Mouse (Mus musculus) midbrain, embryonic 11.5 days (tissue): Measurements from ENCODE around the gene Cbln4. TPM values are rescaled to one million over a fixed set of nuclear protein-coding genes. Genes with fewer than 3 reads are reported as not detected.
A peak's percentile ranks its signal among the peaks of the same experiment; 100 is the strongest.

Experiments used
- ATAC-seq: fragments of 200-750 bp; cut with Nextera tagmentation; 2 replicates; pipeline ENCODE4 v1.8.0; 2017; ENCODE audit warnings: moderate TSS enrichment, moderate library complexity; ENCODE audit not compliant: low FRiP score
- DNase-seq: peaks from one replicate; pipeline ENCODE4 v3.0.0; 2015; ENCODE audit warnings: low spot score; ENCODE audit errors: missing footprints
- H3K27ac ChIP-seq: fragments of 300-500 bp; sonication (generic); 2 replicates; pipeline ENCODE4 v1.5.1; 2014; ENCODE audit warnings: low read depth, low read length
- H3K27me3 ChIP-seq: fragments of 300-500 bp; sonication (generic); 2 replicates; pipeline ENCODE4 v1.6.1; 2014; ENCODE audit warnings: mild to moderate bottlenecking, low read length, moderate library complexity, mixed read lengths; ENCODE audit not compliant: control insufficient read depth, insufficient read depth
- H3K36me3 ChIP-seq: fragments of 300-500 bp; sonication (generic); 2 replicates; pipeline ENCODE4 v1.6.1; 2014; ENCODE audit warnings: mild to moderate bottlenecking, low read length, moderate library complexity, mixed read lengths; ENCODE audit not compliant: control insufficient read depth, insufficient read depth
- H3K4me1 ChIP-seq: fragments of 300-500 bp; sonication (generic); 2 replicates; pipeline ENCODE4 v1.6.1; 2014; ENCODE audit warnings: low read length; ENCODE audit not compliant: control insufficient read depth, insufficient read depth
- H3K4me2 ChIP-seq: fragments of 300-500 bp; sonication (generic); 2 replicates; pipeline ENCODE4 v1.6.1; 2014; ENCODE audit warnings: mild to moderate bottlenecking, moderate library complexity
- H3K4me3 ChIP-seq: fragments of 300-500 bp; sonication (generic); 2 replicates; pipeline ENCODE4 v1.5.1; 2014; ENCODE audit warnings: low read depth, low read length
- H3K9ac ChIP-seq: fragments of 300-500 bp; sonication (generic); 2 replicates; pipeline ENCODE4 v1.6.1; 2014; ENCODE audit warnings: low read length
- H3K9me3 ChIP-seq: fragments of 300-500 bp; sonication (generic); 2 replicates; pipeline ENCODE4 v1.6.1; 2016; ENCODE audit warnings: low read length; ENCODE audit not compliant: control insufficient read depth
- WGBS: fragments of 180-500 bp; shearing (Covaris S2); extraction: QIAGEN DNeasy Blood & Tissue Kit; methylation state at CpG from one replicate; pipeline ENCODE4 v1.1.7; 2014; 5-methylcytosine and 5-hydroxymethylcytosine counted together
- polyA plus RNA-seq: library from polyadenylated mRNA; unstranded; fragments of >200 nt; fragmentation: Nextera tagmentation; extraction: Ambion mirVana; gene quantifications from 2 replicates; pipeline ENCODE4 v1.2.1, GENCODE M21; 2014

Gene Cbln4
- 0.80 and 1.2 TPM in 2 replicates for polyA plus RNA-seq

GRCm38 (mm10) chr2:172043235-172043610 lies at the start of gene Cbln4:
Cbln4 (minus strand) TSS chr2:172043466.
- Histone ChIP-seq H3K4me1 (peaks cover 4% of the 10 kb centered on the region; the same call in 1 of the 2 replicates), H3K27me3 (peaks cover 38% of the 10 kb centered on the region), H3K36me3 (no peaks in the 10 kb centered on the region), H3K4me3 (peak within 1 kb of the TSS; percentile 37), H3K27ac (no peak within 1 kb of the TSS), H3K9me3 (no peaks in the 10 kb centered on the region), H3K4me2 (peak within 1 kb of the TSS; percentile 74), H3K9ac (peak within 1 kb of the TSS; percentile 12; the same call in 1 of the 2 replicates)
- peak; percentile 90 for DNase-seq
- no peak; the same call in 1 of the 2 replicates for ATAC-seq
- 0% methylated on average over 23 of the region's 23 CpGs for WGBS

DNA sequence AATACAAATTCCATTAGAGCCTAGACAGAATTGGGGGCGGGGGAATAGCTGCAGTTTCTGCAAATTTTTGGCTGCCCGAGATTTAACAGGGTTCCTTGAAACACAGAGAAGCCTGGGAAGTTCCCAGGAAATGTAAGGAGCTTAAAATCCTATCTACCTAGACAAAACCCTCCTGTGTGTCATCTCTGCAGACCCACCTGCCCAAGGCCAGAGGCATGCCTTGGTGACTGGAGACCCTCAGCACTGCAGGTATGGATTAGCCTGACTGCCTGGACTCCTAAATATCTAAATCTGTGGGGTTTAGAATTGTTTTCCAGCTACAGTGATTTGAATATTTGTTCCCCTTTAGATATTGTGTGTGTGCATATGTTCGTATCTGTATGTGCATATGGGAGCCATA lies 35.3 kb upstream of the Cbln4 start:
- Histone ChIP-seq H3K9me3 (no peaks in the 10 kb centered on the region), H3K27ac (no peak overlapping the region), H3K27me3 (no peaks in the 10 kb centered on the region), H3K4me2 (no peak overlapping the region), H3K4me3 (no peak overlapping the region), H3K4me1 (no peaks in the 10 kb centered on the region), H3K9ac (no peak overlapping the region), H3K36me3 (no peaks in the 10 kb centered on the region)
- ATAC-seq (no peak), DNase-seq (peak; percentile 67)
- WGBS: 82% methylated on average over 3 of the region's 3 CpGs

DNA sequence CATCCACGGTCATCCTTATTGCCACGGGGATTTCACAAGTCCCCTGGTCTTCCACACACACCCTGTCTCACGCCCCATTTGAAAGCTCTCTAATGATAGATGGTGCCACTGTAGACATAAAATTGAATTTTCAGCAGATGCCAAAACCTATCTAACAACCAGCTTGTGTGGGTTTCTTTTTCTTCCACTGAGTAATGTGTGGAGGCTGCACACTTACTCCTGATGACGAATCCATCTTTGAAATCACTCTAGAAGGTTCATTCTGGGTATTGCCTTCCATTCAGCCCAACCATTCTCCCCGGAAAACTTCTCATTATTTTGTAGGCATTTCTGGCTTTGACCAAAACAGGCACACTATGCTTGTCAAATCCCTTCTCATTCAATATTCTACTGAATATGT lies 33.0 kb upstream of the Cbln4 start:
- DNase-seq (peak; percentile 56), ATAC-seq (no peak)
- no peaks in the 10 kb centered on the region for H3K27me3 ChIP-seq
- H3K9me3 ChIP-seq: no peaks in the 10 kb centered on the region
- H3K9ac ChIP-seq: no peak overlapping the region
- no peaks in the 10 kb centered on the region for H3K36me3 ChIP-seq
- H3K4me3 ChIP-seq: no peak overlapping the region
- WGBS: 92% methylated on average over 5 of the region's 5 CpGs
- H3K4me1 ChIP-seq: no peaks in the 10 kb centered on the region
- H3K27ac ChIP-seq: no peak overlapping the region
- no peak overlapping the region for H3K4me2 ChIP-seq

- WGBS: 91% methylated on average over 7 of the region's 7 CpGs
- Histone ChIP-seq H3K9ac (no peak overlapping the region), H3K4me3 (no peak overlapping the region), H3K36me3 (no peaks in the 10 kb centered on the region), H3K4me1 (no peaks in the 10 kb centered on the region), H3K27ac (no peak overlapping the region), H3K9me3 (no peaks in the 10 kb centered on the region), H3K27me3 (no peaks in the 10 kb centered on the region), H3K4me2 (no peak overlapping the region)
- DNase-seq: no peak
- ATAC-seq: no peak
Measured at GRCm38 (mm10) chr2:172062876-172063275, 19.6 kb upstream of the Cbln4 start.

DNA sequence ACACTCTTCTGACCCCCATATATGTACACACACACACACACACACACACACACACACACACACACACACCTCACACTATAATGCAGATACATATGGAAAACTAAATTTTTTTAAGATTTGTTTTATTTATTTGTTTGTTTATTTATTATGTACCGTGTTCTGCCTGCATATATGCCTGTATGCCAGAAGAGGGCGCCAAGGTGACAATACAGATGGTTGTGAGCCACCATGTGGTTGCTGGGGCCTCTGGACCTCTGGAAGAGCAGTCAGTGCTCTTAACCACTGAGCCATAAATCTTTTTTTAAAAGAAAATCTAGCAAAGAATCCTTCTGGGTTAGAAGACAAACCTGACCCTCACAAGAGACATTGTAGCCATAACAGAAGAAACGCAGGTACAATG lies 16.5 kb upstream of the Cbln4 start:
- H3K36me3 ChIP-seq: no peaks in the 10 kb centered on the region
- no peak overlapping the region for H3K9ac ChIP-seq
- ATAC-seq: no peak
- no peak overlapping the region for H3K4me3 ChIP-seq
- H3K27ac ChIP-seq: no peak overlapping the region
- WGBS: 67% methylated on average over 3 of the region's 3 CpGs
- H3K9me3 ChIP-seq: no peaks in the 10 kb centered on the region
- no peaks in the 10 kb centered on the region for H3K27me3 ChIP-seq
- peak; percentile 62 for DNase-seq
- no peak overlapping the region for H3K4me2 ChIP-seq
- no peaks in the 10 kb centered on the region for H3K4me1 ChIP-seq

GRCm38 (mm10) chr2:172058936-172059665 lies 15.8 kb upstream of the Cbln4 start:
- Histone ChIP-seq H3K27ac (no peak overlapping the region), H3K4me1 (no peaks in the 10 kb centered on the region), H3K4me2 (no peak overlapping the region), H3K4me3 (no peak overlapping the region), H3K9me3 (no peaks in the 10 kb centered on the region), H3K36me3 (no peaks in the 10 kb centered on the region), H3K9ac (no peak overlapping the region), H3K27me3 (no peaks in the 10 kb centered on the region)
- DNase-seq (peak; percentile 69), ATAC-seq (no peak)
- 70% methylated on average over 7 of the region's 7 CpGs for WGBS

DNA sequence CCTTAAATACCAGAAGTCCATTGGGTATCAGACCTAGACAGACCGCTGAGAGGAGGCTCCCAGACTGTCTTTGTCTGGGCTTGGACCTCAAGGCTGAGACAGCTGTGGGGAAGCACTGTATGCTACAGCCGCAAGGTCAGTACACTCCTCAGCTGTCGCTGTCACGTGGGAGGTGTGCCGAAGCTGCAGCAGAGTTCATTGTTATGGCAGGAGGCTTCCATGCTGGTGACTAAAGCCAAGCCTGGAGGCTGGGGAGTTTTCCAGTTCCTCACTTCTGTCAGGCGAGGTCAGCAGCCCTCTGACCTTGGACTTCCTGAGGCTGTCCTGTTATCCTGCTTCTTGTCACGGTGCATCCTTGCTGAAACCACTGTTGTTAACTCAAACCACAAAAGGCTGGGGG lies 2.7 kb upstream of the Cbln4 start:
- Histone ChIP-seq H3K4me3 (no peak overlapping the region), H3K9ac (no peak overlapping the region), H3K9me3 (no peaks in the 10 kb centered on the region), H3K4me1 (peaks cover 4% of the 10 kb centered on the region; the same call in 1 of the 2 replicates), H3K27ac (no peak overlapping the region), H3K36me3 (no peaks in the 10 kb centered on the region), H3K4me2 (no peak overlapping the region), H3K27me3 (peaks cover 33% of the 10 kb centered on the region)
- DNase-seq: no peak
- ATAC-seq: no peak
- WGBS: 62% methylated on average over 7 of the region's 7 CpGs

DNA sequence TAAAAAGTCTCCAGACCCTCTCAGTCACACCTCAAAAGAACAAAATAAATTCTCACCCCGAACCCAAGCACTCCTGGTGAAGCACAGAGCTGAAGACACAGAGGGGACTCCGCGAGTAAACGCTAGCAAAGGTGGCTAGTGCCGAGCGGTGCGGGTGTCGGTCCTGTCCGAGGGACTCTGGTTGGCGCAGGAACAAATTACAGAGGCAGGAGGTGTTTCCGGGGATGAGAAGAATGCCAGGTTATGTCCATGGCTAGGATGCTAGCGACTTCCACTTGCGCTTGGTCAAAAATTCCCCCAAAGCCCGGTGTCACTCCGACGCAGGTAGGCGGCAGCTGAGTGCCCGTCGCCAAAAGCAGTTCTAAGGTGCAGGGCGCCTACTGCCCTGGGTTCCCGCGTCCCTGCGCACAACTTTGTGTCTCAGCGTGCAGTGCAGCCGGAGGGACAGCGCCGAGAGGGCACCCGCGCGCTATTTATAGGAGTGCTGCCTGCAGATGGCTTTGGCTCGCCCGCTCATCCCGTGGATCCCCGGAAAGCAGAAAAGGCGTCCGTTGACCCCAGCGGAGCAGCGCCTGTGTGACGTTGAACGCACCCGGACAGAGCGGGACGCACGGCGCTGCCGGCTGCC lies 545 bp downstream of the Cbln4 start:
- H3K27ac ChIP-seq: no peak overlapping the region
- peak; percentile 94 for DNase-seq
- no peaks in the 10 kb centered on the region for H3K9me3 ChIP-seq
- peak overlapping the region; percentile 74 for H3K4me2 ChIP-seq
- under 1% methylated on average over 46 of the region's 46 CpGs for WGBS
- H3K27me3 ChIP-seq: peaks cover 38% of the 10 kb centered on the region
- peak; percentile 22; the same call in 1 of the 2 replicates for ATAC-seq
- peak overlapping the region; percentile 37 for H3K4me3 ChIP-seq
- peaks cover 4% of the 10 kb centered on the region; the same call in 1 of the 2 replicates for H3K4me1 ChIP-seq
- 0 out of 2 replicates have a peak overlapping the region, but pooled peaks have one; percentile 12 for H3K9ac ChIP-seq
- no peaks in the 10 kb centered on the region for H3K36me3 ChIP-seq

DNA sequence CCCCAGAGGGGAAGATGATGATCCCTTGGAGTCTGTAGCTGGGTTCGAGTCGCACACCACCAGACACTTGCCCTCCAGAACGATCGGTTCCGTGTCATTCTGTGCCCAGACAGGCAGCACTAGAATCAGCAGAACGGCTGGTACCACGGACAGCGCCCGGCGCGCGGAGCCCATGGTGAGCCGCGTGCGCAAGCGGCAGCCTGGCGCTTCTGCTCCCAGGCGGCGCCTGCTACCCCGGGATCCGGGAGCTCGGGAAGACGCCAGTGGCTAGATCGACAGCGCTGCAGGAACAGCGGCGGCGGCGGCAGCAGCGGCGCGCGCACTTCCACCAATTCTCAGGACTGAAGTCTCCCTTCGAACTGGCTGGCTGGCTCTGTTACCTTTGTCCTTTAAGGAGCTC lies 1.1 kb downstream of the Cbln4 start:
- Histone ChIP-seq H3K4me2 (peak overlapping the region; percentile 74), H3K27ac (no peak overlapping the region), H3K9me3 (no peaks in the 10 kb centered on the region), H3K36me3 (no peaks in the 10 kb centered on the region), H3K9ac (no peak overlapping the region), H3K27me3 (peaks cover 38% of the 10 kb centered on the region), H3K4me3 (peak overlapping the region; percentile 37), H3K4me1 (peaks cover 4% of the 10 kb centered on the region; the same call in 1 of the 2 replicates)
- ATAC-seq (peak; percentile 81), DNase-seq (peak; percentile 96)
- WGBS: 1% methylated on average over 34 of the region's 34 CpGs
